Mouse (Mus musculus): Measurements from ENCODE around the gene Borcs7. TPM values are rescaled to one million over a fixed set of nuclear protein-coding genes. Genes with fewer than 3 reads are reported as not detected.

The Borcs7 gene
- polyA plus RNA-seq, 1 experiment from 2014 or later: 14.2 TPM

GRCm38 (mm10) chr19:46653616-46654235 is 36.0 kb upstream of the Borcs7 start:
- 92% methylated on average over 14 of the region's 14 CpGs for WGBS
- H3K4me3 ChIP-seq: no peak overlapping the region
- H3K36me3 ChIP-seq: peaks cover 70% of the 10 kb centered on the region
- H3K27ac ChIP-seq (replicated peaks): no peak overlapping the region
- no peaks in the 10 kb centered on the region for H3K9me3 ChIP-seq (replicated peaks)
- no peaks in the 10 kb centered on the region for H3K27me3 ChIP-seq (ENCODE audit: low read depth, poor library complexity, severe bottlenecking)
- H3K4me1 ChIP-seq: no peaks in the 10 kb centered on the region
- no peak for DNase-seq (ENCODE audit: low spot score)

GRCm38 (mm10) chr19:46655626-46656025 is 34.1 kb upstream of the Borcs7 start:
- no peak overlapping the region for H3K27ac ChIP-seq (replicated peaks)
- WGBS: 95% methylated on average over 10 of the region's 10 CpGs
- peaks cover 65% of the 10 kb centered on the region for H3K36me3 ChIP-seq
- no peak for DNase-seq (ENCODE audit: low spot score)
- no peaks in the 10 kb centered on the region for H3K9me3 ChIP-seq (replicated peaks)
- no peaks in the 10 kb centered on the region for H3K27me3 ChIP-seq (ENCODE audit: low read depth, poor library complexity, severe bottlenecking)
- no peaks in the 10 kb centered on the region for H3K4me1 ChIP-seq
- H3K4me3 ChIP-seq: no peak overlapping the region

- 94% methylated on average over 21 of the region's 21 CpGs for WGBS
- H3K36me3 ChIP-seq: peaks cover 65% of the 10 kb centered on the region
Observed at GRCm38 (mm10) chr19:46656151-46656840, 33.4 kb upstream of the Borcs7 start.

GRCm38 (mm10) chr19:46657339-46658020 is 32.2 kb upstream of the Borcs7 start:
- no peaks in the 10 kb centered on the region for H3K9me3 ChIP-seq (replicated peaks)
- H3K27ac ChIP-seq (replicated peaks): no peak overlapping the region
- no peak for DNase-seq (ENCODE audit: low spot score)
- WGBS: 93% methylated on average over 3 of the region's 3 CpGs
- H3K4me1 ChIP-seq: no peaks in the 10 kb centered on the region
- H3K27me3 ChIP-seq (ENCODE audit: low read depth, poor library complexity, severe bottlenecking): no peaks in the 10 kb centered on the region
- peaks cover 57% of the 10 kb centered on the region for H3K36me3 ChIP-seq
- no peak overlapping the region for H3K4me3 ChIP-seq

More at GRCm38 (mm10) chr19:46656151-46656840, 33.4 kb upstream of the Borcs7 start:
- H3K27ac ChIP-seq (replicated peaks): no peak overlapping the region
- H3K27me3 ChIP-seq (ENCODE audit: low read depth, poor library complexity, severe bottlenecking): no peaks in the 10 kb centered on the region
- DNase-seq (ENCODE audit: low spot score): no peak
- H3K4me1 ChIP-seq: no peaks in the 10 kb centered on the region
- H3K9me3 ChIP-seq (replicated peaks): no peaks in the 10 kb centered on the region
- no peak overlapping the region for H3K4me3 ChIP-seq

GRCm38 (mm10) chr19:46658348-46658747 is 31.4 kb upstream of the Borcs7 start:
- no peaks in the 10 kb centered on the region for H3K4me1 ChIP-seq
- H3K36me3 ChIP-seq: peaks cover 48% of the 10 kb centered on the region
- H3K4me3 ChIP-seq: no peak overlapping the region
- H3K27ac ChIP-seq (replicated peaks): no peak overlapping the region
- no peaks in the 10 kb centered on the region for H3K27me3 ChIP-seq (ENCODE audit: low read depth, poor library complexity, severe bottlenecking)
- no peaks in the 10 kb centered on the region for H3K9me3 ChIP-seq (replicated peaks)
- WGBS: 97% methylated on average over 7 of the region's 7 CpGs
- no peak for DNase-seq (ENCODE audit: low spot score)

DNA sequence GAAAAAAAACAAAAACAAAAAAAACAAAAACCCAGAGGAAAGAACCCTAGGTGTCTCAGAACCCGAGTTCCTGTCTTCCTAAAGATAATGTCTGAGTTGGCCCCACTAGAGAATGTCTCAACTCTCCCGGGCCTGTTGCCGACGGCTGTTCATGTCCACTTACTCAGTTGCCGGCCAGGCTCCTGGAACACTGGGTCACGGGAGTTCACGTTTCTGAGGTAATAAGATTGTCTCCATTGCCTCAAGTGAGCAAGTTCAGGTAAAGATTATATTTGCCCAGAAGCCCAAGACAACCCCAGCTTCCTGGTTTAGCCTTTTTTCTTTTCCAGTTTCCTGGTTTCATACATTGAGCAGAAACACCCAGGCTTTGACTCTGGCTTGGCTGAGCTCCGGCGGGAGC is 30.9 kb upstream of the Borcs7 start:
- no peak for DNase-seq (ENCODE audit: low spot score)
- H3K27ac ChIP-seq (replicated peaks): no peak overlapping the region
- H3K4me3 ChIP-seq: no peak overlapping the region
- no peaks in the 10 kb centered on the region for H3K9me3 ChIP-seq (replicated peaks)
- WGBS: 89% methylated on average over 9 of the region's 9 CpGs
- H3K27me3 ChIP-seq (ENCODE audit: low read depth, poor library complexity, severe bottlenecking): no peaks in the 10 kb centered on the region
- H3K36me3 ChIP-seq: peaks cover 43% of the 10 kb centered on the region
- no peaks in the 10 kb centered on the region for H3K4me1 ChIP-seq

DNA sequence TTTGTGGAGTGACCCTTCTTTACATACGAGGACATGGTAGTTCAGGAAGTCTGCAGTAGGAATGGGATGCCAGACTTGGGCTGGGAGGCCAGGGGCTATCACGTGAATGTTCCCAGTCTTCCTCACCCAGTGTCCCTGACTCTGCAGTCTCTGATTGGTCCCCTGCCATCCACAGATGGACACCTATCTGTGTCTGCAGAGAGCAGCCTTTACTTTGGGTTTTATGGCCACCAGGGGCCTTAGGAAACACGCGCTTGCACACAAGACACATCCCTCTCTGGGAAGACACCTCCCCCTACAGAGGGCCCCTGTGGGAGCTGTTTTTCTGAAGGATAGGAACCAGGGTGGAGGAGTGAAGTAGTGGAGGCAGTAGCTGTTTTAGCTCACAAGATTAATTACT is 28.2 kb upstream of the Borcs7 start:
- peaks cover 17% of the 10 kb centered on the region for H3K36me3 ChIP-seq
- WGBS: 72% methylated on average over 4 of the region's 4 CpGs
- H3K4me3 ChIP-seq: no peak overlapping the region
- no peaks in the 10 kb centered on the region for H3K27me3 ChIP-seq (ENCODE audit: low read depth, poor library complexity, severe bottlenecking)
- H3K27ac ChIP-seq (replicated peaks): no peak overlapping the region
- no peaks in the 10 kb centered on the region for H3K9me3 ChIP-seq (replicated peaks)
- no peak for DNase-seq (ENCODE audit: low spot score)
- peaks cover 11% of the 10 kb centered on the region for H3K4me1 ChIP-seq

GRCm38 (mm10) chr19:46662214-46662613 is 27.5 kb upstream of the Borcs7 start:
- Histone ChIP-seq H3K27ac (replicated peaks) (no peak overlapping the region), H3K4me1 (peaks cover 12% of the 10 kb centered on the region), H3K9me3 (replicated peaks) (no peaks in the 10 kb centered on the region), H3K36me3 (peaks cover 10% of the 10 kb centered on the region), H3K27me3 (ENCODE audit: low read depth, poor library complexity, severe bottlenecking) (no peaks in the 10 kb centered on the region), H3K4me3 (no peak overlapping the region)
- WGBS: 92% methylated on average over 8 of the region's 8 CpGs
- no peak for DNase-seq (ENCODE audit: low spot score)

DNA sequence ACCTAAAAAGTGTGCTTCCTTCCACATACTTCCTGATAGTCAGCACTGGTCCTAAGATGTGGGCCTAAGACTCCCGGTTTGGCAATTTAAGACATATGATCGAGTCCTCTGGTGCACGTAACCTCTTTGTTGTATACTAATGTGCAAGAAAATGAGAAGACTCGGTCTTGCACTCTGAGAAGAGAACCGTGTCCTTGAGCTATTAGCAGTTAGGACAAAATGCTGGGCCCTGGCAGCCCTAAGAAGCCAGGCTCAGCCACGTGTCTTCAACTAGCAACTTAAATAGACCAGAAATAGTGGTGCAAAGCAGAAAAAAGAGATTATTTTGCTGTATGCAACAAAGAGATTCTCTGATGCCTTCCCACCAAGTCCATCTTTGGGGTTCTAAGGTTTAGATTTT is 26.9 kb upstream of the Borcs7 start:
- no peak for DNase-seq (ENCODE audit: low spot score)

DNA sequence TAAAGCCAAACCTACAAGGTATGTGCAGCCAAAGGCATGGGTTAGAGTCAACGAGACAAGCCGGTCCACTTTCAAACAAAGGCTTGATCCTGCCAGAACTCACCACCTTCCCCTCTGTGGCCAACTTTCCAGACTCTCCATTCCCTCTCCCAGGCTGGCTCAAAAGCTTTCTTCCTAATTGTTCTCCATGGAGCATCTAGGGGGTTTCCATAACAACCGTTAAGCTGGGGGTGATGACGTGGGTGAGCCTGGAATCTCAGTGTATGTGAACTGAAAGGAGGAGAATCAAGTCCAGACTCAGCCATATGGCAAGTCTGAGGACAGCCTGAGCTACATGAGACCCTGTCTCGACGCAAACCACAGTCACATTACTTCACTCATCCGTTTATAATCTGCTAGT is 24.2 kb upstream of the Borcs7 start:
- DNase-seq (ENCODE audit: low spot score): peak; percentile 37
- peaks cover 15% of the 10 kb centered on the region for H3K4me1 ChIP-seq
- 59% methylated on average over 7 of the region's 7 CpGs for WGBS
- no peaks in the 10 kb centered on the region for H3K9me3 ChIP-seq (replicated peaks)
- H3K27ac ChIP-seq (replicated peaks): peak overlapping the region; percentile 65
- H3K27me3 ChIP-seq (ENCODE audit: low read depth, poor library complexity, severe bottlenecking): no peaks in the 10 kb centered on the region
- H3K36me3 ChIP-seq: no peaks in the 10 kb centered on the region
- no peak overlapping the region for H3K4me3 ChIP-seq

More for the DNA sequence above, 26.9 kb upstream of the Borcs7 start:
- no peak overlapping the region for H3K27ac ChIP-seq (replicated peaks)
- no peaks in the 10 kb centered on the region for H3K27me3 ChIP-seq (ENCODE audit: low read depth, poor library complexity, severe bottlenecking)
- peaks cover 5% of the 10 kb centered on the region for H3K36me3 ChIP-seq
- no peak overlapping the region for H3K4me3 ChIP-seq
- no peaks in the 10 kb centered on the region for H3K9me3 ChIP-seq (replicated peaks)
- peaks cover 15% of the 10 kb centered on the region for H3K4me1 ChIP-seq
- 81% methylated on average over 6 of the region's 6 CpGs for WGBS

- Histone ChIP-seq H3K36me3 (no peaks in the 10 kb centered on the region), H3K27me3 (ENCODE audit: low read depth, poor library complexity, severe bottlenecking) (peaks cover 2% of the 10 kb centered on the region; the same call in 1 of the 2 replicates), H3K9me3 (replicated peaks) (no peaks in the 10 kb centered on the region), H3K4me1 (peaks cover 15% of the 10 kb centered on the region), H3K4me3 (no peak overlapping the region), H3K27ac (replicated peaks) (no peak overlapping the region)
- no peak for DNase-seq (ENCODE audit: low spot score)
- WGBS: 72% methylated on average over 11 of the region's 11 CpGs
Observed at GRCm38 (mm10) chr19:46667300-46667699, 22.4 kb upstream of the Borcs7 start.

DNA sequence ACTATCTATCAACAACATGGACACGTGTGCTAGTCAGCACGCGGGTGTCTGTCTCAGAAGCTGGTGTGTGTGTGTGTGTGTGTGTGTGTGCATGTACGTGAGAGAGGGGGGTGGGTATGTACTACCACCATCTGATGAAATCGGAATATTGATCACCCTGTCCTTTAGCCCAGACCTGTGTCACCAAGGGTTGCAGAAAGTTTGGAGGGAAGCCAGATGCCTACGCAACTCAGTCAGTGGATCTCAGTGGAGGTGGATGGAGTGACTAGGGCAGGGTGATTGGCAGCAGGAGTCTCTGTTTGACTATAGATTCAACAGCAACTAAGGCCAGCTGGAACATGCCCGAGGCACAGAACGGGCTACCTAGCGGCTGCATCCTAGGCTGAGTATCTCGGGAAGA is 21.4 kb upstream of the Borcs7 start:
- peaks cover 15% of the 10 kb centered on the region for H3K4me1 ChIP-seq
- no peak overlapping the region for H3K4me3 ChIP-seq
- H3K27ac ChIP-seq (replicated peaks): no peak overlapping the region
- 92% methylated on average over 10 of the region's 10 CpGs for WGBS
- H3K36me3 ChIP-seq: no peaks in the 10 kb centered on the region
- H3K27me3 ChIP-seq (ENCODE audit: low read depth, poor library complexity, severe bottlenecking): peaks cover 7% of the 10 kb centered on the region; the same call in 1 of the 2 replicates
- H3K9me3 ChIP-seq (replicated peaks): no peaks in the 10 kb centered on the region
- no peak for DNase-seq (ENCODE audit: low spot score)

- DNase-seq (ENCODE audit: low spot score): no peak
- Histone ChIP-seq H3K27ac (replicated peaks) (no peak overlapping the region), H3K36me3 (no peaks in the 10 kb centered on the region), H3K27me3 (ENCODE audit: low read depth, poor library complexity, severe bottlenecking) (peaks cover 7% of the 10 kb centered on the region; the same call in 1 of the 2 replicates), H3K4me1 (peaks cover 15% of the 10 kb centered on the region), H3K9me3 (replicated peaks) (no peaks in the 10 kb centered on the region), H3K4me3 (no peak overlapping the region)
- 92% methylated on average over 5 of the region's 5 CpGs for WGBS
Observed at GRCm38 (mm10) chr19:46669802-46670201, 19.9 kb upstream of the Borcs7 start.
